Mouse (Mus musculus): ENCODE results near the gene Aplnr.

GRCm38 (mm10) chr2:85145346-85145745 is 9.3 kb downstream of the Aplnr start:
- TF ChIP-seq CTCF (IDR thresholded peaks at IDR 0.05; ENCODE audit: low read depth, low read length) (no peak), POLR2A (IDR thresholded peaks at IDR 0.05; ENCODE audit: borderline replicate concordance, low read depth, low read length) (no peak)

All from bone marrow macrophage, adult 2 months (primary cell).